Mouse (Mus musculus): ENCODE results near the gene Col15a1.

Col15a1 gene

GRCm38 (mm10) chr4:47207969-47208420 lies at the start of gene Col15a1:
Col15a1 (plus strand) TSS chr4:47208161.
- no peak for DNase-seq (ENCODE audit: low spot score in 2 of 2)

DNA sequence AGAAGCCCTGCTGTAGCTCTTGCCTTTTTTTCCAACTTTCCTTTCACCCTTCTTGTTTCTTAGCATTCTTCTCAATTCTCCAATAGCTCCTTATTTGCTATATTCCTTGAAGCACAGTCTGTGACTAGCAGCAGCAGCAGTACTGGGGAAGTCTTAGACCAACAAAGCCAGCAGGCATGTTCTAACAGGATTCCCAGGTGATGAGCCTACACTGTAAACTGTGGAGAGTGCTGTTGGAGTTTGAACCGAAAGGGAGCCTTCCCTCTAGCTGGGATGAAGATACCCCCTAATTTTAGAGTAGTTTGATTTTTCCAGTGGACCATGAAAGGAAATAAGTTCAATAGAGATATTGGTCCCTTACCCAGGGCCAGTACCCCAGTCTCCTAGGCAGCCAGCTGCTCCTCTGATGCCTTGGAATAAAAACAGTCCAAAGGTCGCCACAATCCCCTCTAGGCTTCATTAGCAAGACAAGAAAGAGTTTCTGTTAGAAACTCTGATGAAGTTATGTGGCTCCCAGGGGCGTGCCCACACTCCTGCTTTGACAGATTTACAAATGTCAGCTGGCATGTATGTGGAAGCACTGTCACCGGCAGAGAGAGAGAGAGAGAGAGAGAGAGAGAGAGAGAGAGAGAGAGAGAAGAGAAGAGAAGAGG lies 46.7 kb upstream of the Col15a1 start:
- no peak for DNase-seq (ENCODE audit: low spot score in 2 of 2)

DNA sequence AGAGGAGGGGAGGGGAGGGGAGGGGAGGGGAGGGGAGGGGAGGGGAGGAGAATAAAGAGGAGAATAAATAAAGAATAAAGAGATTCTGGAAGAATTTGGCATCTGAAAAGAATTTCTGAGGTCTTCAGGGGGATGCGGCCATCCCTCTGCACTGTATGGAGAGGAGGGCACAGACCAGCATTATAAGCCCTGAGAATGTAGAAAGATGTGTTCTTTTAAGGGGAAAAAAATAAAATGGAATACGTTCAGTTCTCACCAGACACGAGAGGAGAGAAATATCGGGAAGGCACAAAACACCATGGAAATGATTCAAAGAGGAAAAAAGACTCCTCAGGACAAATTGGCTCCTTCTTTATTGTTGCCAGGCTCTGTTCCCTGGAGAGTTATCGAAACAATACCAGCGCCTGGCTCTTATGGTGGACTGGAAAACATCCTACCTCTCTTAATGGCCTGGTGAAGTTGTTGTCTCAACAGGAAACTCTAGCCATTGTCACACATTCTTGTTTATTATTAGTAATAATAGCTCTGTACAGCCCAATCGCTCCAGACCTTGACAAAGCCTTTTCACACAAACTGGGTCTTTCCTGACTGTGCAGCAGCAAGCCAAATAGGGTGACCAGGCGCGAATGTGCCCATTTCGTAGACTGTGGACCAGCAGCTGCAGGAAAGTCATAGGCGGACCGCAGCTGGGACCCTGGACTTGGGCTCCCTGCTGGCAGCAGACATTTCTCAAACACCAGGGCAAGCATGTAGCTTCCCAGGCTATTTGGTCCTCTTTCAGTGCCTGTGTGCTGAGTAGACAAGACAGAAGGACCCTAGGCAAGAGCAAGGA lies 46.0 kb upstream of the Col15a1 start:
- no peak for DNase-seq (ENCODE audit: low spot score in 2 of 2)

GRCm38 (mm10) chr4:47172314-47172713 lies 35.6 kb upstream of the Col15a1 start:
- no peak for DNase-seq (ENCODE audit: low spot score in 2 of 2)

GRCm38 (mm10) chr4:47177101-47177500 lies 30.9 kb upstream of the Col15a1 start:
- no peak for DNase-seq (ENCODE audit: low spot score in 2 of 2)

DNA sequence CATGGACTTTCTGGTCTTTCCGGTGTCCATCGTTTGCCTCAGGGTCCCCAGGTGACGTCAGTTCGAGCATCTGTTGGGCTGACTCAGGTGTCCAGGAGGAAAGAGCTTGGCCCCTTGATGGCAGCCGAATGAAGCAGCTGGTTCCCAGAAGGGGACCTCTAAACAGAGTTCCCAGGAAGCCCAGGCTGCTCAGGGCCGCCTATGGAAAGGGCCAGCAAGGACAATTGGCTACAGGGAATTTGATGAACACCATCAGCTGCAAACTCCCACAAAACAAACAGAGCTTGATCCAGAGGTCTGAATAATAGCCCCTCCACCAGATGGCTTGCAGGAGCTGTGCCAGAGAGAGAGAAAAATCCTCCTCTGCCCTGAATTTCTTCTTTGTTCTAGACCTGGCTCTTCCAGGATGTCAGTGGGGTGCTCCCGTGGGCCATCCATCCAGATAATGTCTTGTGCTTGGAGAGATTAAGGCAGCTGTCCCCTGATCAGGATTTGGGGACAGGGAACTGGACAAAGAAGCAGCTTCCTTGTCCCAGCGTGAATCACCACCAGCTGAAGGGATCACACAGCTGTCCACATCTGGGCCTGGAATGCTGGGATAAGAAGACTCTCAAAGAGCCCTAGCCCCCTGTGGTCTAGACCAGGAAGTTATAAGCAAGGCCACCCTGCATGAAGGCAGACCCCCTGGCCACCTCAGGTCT lies 29.6 kb upstream of the Col15a1 start:
- DNase-seq (ENCODE audit: low spot score in 2 of 2), result no peak

DNA sequence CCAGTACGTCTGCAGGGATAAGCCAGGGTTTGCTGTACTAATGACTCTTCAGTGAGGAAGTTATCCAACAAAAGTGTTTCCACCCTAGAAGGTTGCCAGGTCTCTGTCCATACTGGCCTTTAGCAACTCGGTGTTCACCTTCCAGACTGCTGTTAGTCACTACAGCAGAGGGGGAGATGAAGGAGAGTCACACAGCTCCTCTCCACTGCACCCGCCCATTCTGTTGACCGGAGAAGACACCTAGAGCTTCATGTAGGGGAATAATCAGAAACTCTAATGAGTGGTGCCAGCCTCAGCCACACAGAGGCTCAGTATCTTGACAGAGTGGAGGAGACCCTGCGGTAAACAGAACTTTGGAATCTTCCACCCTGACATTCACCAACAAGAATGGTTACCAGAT lies 28.4 kb upstream of the Col15a1 start:
- no peak for DNase-seq (ENCODE audit: low spot score in 2 of 2)

DNA sequence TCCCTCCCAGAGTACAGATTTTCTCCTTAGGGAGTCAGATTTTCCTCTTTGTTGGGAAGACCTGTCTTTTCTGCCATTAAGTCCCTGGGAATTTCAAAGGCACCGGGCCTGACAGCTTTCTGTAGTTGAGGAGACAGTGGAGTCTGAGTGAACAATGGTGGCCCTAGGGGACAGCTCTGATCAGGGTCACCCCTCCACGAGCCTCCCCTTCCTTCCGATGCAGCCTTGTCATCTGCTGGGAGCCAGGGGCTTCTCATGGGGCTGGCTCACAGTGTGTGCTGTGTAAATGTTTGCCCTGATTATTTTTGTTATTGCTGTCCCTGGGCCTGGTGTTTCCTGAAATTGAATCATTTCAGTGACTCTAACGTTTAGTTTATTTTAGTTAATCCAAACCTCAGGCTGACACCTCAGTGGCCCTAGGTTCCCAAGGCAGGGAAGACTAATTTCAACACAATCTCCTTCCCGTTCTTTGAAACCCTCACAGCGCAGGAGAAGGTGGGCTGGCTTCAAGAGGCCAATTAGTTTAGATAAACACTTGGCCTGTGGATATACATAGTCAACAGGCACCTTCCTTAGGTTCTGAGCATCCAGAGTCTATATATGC lies 23.8 kb upstream of the Col15a1 start:
- DNase-seq (ENCODE audit: low spot score in 2 of 2), result no peak

DNA sequence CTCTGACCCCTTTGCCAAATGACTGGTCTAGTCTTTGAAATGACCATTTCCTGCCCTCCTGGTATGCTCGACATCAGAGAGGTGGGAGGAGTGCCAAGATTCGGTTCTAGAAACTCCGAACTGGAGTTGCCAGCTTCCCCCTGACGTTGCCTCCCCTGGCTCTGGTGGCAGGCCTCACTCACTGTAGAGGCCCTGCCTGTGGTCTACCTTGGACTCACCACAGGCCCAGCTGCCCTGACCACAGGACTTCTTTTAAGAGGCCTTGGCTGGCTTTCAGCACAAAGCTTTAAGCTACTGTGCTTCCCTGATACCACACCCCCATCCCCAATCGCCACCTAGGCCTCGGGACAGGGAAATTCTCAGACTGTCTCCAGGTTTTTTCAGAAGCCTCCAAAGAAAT lies 21.4 kb upstream of the Col15a1 start:
- DNase-seq (ENCODE audit: low spot score in 2 of 2), result no peak

GRCm38 (mm10) chr4:47196173-47196572 lies 11.8 kb upstream of the Col15a1 start:
- no peak for DNase-seq (ENCODE audit: low spot score in 2 of 2)

DNA sequence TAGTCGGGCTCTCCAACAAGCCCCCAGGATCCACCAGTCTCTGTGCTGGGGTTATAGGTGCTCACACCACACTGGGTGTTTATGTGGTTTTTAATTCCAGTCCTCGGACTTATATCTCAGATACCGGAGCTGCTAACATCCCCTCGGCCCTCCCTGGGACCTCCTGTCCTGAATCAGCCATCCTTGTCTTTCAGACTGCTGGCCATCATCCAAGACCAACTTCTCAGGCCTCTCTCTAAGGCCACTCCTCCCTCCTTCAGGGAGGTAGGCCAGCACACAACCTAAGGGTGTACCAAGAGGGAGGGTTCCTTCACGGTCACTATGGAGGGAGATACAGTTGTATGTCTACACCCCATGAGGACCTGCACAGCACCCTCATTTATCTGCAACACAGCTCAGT lies 4.3 kb upstream of the Col15a1 start:
- DNase-seq (ENCODE audit: low spot score in 2 of 2), result no peak

GRCm38 (mm10) chr4:47205846-47206245 lies 2.1 kb upstream of the Col15a1 start:
- no peak for DNase-seq (ENCODE audit: low spot score in 2 of 2)

DNA sequence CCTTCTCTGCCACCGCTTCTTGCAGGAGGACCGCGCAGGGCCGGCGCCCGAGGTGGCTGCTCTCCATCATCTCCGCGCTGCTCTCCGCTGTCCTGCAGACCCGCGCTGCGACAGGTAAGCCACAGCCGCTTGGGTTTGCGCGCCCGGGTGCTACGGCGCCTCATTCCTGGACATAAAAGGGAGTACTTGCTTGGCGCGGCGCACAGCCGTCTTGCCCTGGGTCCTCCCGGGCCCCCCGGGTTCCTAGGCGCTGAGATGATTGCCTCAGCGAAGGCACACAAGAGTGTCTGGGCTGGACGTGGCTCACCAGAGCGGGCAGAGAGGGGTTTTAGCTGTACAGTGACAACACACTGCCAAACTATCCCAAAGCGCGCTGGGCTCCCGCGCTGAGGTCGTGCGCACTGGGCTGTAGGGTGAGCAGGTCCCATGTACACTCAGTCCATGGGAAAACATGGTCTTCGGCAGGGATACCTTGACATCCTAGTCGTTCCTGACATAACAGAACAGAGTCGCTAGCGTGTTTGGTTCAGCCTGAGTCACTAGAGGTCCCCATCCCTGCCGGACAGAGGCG lies 545 bp downstream of the Col15a1 start:
- DNase-seq (ENCODE audit: low spot score in 2 of 2), result no peak

GRCm38 (mm10) chr4:47209466-47209865 lies 1.5 kb downstream of the Col15a1 start:
- no peak for DNase-seq (ENCODE audit: low spot score in 2 of 2)

DNA sequence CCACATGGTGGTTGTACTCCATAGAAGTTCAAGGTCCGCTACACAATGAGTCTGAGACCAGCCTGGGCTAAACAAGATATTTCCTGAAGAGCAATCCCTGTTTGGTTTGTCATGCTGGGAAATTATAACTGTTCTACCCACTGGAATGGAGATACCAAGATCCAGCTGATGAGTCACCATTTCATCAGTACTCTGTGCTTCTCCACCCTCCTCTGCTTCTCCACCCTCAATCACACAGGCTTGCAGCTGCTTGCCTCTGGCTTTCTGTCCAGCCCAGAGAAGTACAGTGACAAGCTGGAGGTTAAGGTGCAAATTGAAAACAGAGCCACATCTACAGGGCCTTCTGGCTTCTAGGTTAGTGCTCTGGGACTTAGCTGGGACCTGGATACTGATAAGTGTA lies 10.9 kb downstream of the Col15a1 start:
- no peak for DNase-seq (ENCODE audit: low spot score in 2 of 2)

DNA sequence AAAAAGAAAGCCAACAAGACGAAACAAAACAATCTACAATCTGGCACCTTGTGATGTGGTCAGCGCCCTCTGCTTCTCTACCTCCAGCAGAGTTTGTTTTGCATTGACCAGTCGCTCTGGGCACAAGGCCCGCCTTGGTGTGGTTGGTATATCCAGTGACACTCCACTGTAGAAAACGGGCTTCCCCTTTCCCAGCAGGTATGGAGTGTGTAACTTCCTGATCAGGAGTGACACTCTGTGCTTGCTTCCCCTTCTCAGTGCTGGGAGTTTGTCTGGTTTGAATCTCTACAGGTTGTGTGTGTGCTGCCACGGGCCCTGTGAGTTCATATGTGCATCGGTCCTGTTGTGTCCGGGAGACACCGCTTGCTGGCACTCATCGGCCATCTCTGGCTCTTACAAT lies 11.4 kb downstream of the Col15a1 start:
- DNase-seq (ENCODE audit: low spot score in 2 of 2), result no peak

GRCm38 (mm10) chr4:47220544-47220943 lies 12.6 kb downstream of the Col15a1 start:
- DNase-seq (ENCODE audit: low spot score in 2 of 2), result no peak

GRCm38 (mm10) chr4:47222146-47222545 lies 14.2 kb downstream of the Col15a1 start:
- DNase-seq (ENCODE audit: low spot score in 2 of 2), result no peak

- no peak for DNase-seq (ENCODE audit: low spot score in 2 of 2)
Measured at GRCm38 (mm10) chr4:47225920-47226319, 18.0 kb downstream of the Col15a1 start.

GRCm38 (mm10) chr4:47227101-47227500 lies 19.1 kb downstream of the Col15a1 start:
- no peak for DNase-seq (ENCODE audit: low spot score in 2 of 2)

DNA sequence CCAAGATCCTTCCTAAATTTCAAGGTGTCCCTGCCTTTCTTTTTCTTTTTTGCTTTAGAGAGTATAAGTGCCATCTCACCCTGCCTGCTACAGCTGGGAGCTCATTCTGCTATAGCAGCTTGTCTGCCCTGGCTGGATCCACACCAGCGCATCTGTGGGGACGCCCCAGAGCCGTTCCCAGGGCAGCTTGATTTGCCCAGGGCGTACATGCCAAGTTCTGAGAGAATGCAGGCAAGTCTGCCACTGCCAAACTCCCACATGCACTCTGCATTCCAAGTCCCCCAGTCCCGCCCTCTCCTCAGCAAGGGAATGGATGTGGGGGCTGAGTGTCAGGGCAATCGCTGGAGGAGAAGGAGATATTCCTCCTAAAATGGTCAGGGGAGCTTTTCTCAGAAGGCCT lies 19.8 kb downstream of the Col15a1 start:
- peak; percentile 65 to 80 for DNase-seq (ENCODE audit: low spot score in 2 of 2)

DNA sequence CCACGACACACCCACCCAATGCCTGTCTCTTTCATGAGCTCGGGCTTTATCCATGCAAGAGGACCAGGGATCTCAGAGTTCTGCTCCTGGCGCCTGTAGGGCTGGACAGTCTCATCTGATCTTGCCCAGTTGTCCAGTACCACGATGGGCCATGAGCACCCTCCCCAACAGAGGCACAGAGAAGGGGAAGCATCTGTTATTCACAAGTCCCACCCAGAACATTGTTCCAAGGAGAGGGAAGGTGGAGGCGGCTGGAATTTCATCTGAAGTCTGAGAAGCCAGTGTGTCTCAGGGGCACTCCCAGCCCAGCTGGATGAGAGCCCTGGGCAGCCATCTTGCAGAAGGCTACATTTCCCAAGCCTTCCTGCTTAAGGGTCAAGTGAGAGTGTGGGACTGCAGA lies 21.0 kb downstream of the Col15a1 start:
- no peak for DNase-seq (ENCODE audit: low spot score in 2 of 2)

Data from frontal cortex, postnatal 10 days (tissue).